Mouse (Mus musculus) intestine, embryonic 16.5 days (tissue): ENCODE measurements around the gene Sirt1. TPM values are rescaled to one million over a fixed set of nuclear protein-coding genes. Genes with fewer than 3 reads are reported as not detected.
"Not testable (repeated sequence)": the region's sequence is repeated elsewhere in the genome, so short reads cannot be mapped to it uniquely, and the experiment has no call there.

Experiments used
- ATAC-seq: fragments of 200-750 bp; cut with Nextera tagmentation; 2 replicates; pipeline ENCODE4 v1.8.0; 2017; ENCODE audit warnings: moderate TSS enrichment, moderate library complexity
- H3K27ac ChIP-seq: fragments of 300-500 bp; sonication (generic); 2 replicates; pipeline ENCODE4 v1.5.1; 2014; ENCODE audit warnings: mild to moderate bottlenecking, low read length
- H3K27me3 ChIP-seq: fragments of 300-500 bp; sonication (generic); replicated peaks from 2 replicates; pipeline ENCODE4 v1.6.1; 2014; ENCODE audit warnings: low read length, control low read depth, mixed read lengths; ENCODE audit not compliant: control insufficient read depth, insufficient read depth
- H3K36me3 ChIP-seq: fragments of 300-500 bp; sonication (generic); 2 replicates; pipeline ENCODE4 v1.6.1; 2014; ENCODE audit warnings: low read length, control low read depth; ENCODE audit not compliant: control insufficient read depth, insufficient read depth
- H3K4me1 ChIP-seq: fragments of 300-500 bp; sonication (generic); 2 replicates; pipeline ENCODE4 v1.6.1; 2014; ENCODE audit warnings: low read length, control low read depth, mixed read lengths; ENCODE audit not compliant: control insufficient read depth, insufficient read depth
- H3K4me2 ChIP-seq: fragments of 300-500 bp; sonication (generic); 2 replicates; pipeline ENCODE4 v1.6.1; 2014; ENCODE audit warnings: low read depth, low read length, control low read depth
- H3K4me3 ChIP-seq: fragments of 300-500 bp; sonication (generic); 2 replicates; pipeline ENCODE4 v1.5.1; 2014; ENCODE audit warnings: mild to moderate bottlenecking, low read length
- H3K9ac ChIP-seq: fragments of 300-500 bp; sonication (generic); 2 replicates; pipeline ENCODE4 v1.6.1; 2014; ENCODE audit warnings: low read depth, low read length
- H3K9me3 ChIP-seq: fragments of 300-500 bp; sonication (generic); 2 replicates; pipeline ENCODE4 v1.6.1; 2016; ENCODE audit warnings: low read length, control low read depth; ENCODE audit not compliant: control insufficient read depth
- WGBS: fragments of 180-500 bp; shearing (Covaris S2); extraction: QIAGEN DNeasy Blood & Tissue Kit; methylation state at CpG from one replicate; pipeline ENCODE4 v1.1.7; 2014; 5-methylcytosine and 5-hydroxymethylcytosine counted together
- polyA plus RNA-seq: library from polyadenylated mRNA; unstranded; fragments of >200 nt; fragmentation: Nextera tagmentation; extraction: Ambion mirVana; gene quantifications from 2 replicates; pipeline ENCODE4 v1.2.1, GENCODE M21; 2015

Sirt1 gene
- polyA plus RNA-seq, 1 experiment from 2014 or later: 3.3 TPM

DNA sequence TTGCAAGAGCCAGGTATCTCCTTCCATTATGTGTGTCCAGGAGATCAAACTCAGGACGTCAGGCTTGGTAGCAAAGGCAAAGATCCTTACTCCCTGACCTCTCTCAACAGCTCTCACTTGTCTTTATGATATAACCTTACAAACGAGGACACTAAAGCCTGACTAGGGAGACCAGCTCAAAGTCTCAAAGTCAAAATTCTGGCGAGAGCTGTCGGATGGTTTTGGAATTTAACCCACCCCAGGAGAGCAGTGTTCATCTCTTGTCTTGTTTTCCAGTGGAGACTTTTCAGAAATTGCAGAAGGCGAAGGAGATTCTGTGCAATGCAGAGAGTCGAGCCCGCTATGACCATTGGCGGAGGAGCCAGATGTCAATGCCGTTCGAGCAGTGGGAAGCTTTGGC, 15.5 kb upstream of the Sirt1 start:
- 90% methylated on average over 10 of the region's 10 CpGs for WGBS
- H3K27me3 ChIP-seq: no peaks in the 10 kb centered on the region
- H3K4me2 ChIP-seq: no peak overlapping the region
- no peaks in the 10 kb centered on the region for H3K9me3 ChIP-seq
- no peak for ATAC-seq
- no peak overlapping the region for H3K4me3 ChIP-seq
- no peaks in the 10 kb centered on the region for H3K4me1 ChIP-seq
- no peak overlapping the region for H3K27ac ChIP-seq
- no peaks in the 10 kb centered on the region for H3K36me3 ChIP-seq
- no peak overlapping the region for H3K9ac ChIP-seq

DNA sequence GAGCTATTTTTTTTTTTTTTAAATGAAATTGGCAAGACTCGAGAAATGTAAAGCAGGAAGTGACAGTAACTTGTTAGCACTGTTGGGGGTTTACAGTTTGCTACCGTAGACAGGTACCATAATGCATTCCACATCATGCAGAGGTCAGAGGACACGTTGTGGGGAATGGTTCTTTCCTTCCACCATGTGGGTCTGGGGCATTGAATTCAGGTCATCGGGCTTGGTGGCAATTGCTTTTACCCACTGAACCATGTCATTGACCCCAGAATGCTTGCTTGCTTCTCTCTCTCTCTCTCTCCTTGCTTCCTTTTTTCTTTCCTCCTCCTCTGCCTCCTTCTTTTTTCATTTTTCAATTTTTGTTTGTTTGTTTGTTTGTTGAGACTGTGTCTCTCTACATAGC, 7.4 kb upstream of the Sirt1 start:
- 76% methylated on average over 4 of the region's 4 CpGs for WGBS
- no peaks in the 10 kb centered on the region for H3K4me1 ChIP-seq
- no peak overlapping the region for H3K4me2 ChIP-seq
- no peak overlapping the region for H3K27ac ChIP-seq
- no peak overlapping the region for H3K4me3 ChIP-seq
- no peak for ATAC-seq
- no peaks in the 10 kb centered on the region for H3K27me3 ChIP-seq
- no peaks in the 10 kb centered on the region for H3K36me3 ChIP-seq
- no peaks in the 10 kb centered on the region for H3K9me3 ChIP-seq
- H3K9ac ChIP-seq: no peak overlapping the region

DNA sequence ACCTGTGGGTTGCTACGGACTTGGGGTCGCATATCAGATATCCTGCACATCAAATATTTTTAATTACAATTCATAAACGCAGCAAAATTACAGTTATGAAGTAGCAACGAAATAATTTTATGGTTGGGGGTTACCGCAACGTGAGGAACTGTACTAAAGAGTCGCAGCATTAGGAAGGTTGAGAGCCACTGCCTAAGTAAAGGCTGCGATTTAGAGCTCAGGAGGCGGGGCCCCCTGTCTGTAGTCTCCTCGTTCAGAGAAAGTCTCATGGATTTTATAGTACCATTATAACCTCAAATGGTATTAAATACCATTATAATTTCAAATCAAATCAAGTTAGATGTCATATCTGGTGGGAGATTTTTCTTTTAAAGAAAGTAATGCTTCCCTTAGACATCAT, 5.5 kb upstream of the Sirt1 start:
- H3K27me3 ChIP-seq: no peaks in the 10 kb centered on the region
- no peaks in the 10 kb centered on the region for H3K4me1 ChIP-seq
- peak overlapping the region; percentile 69 for H3K9ac ChIP-seq
- no peaks in the 10 kb centered on the region for H3K9me3 ChIP-seq
- H3K4me2 ChIP-seq: peak overlapping the region; percentile 68
- peak overlapping the region; percentile 61 for H3K4me3 ChIP-seq
- no peak for ATAC-seq
- H3K27ac ChIP-seq: no peak overlapping the region
- no peaks in the 10 kb centered on the region for H3K36me3 ChIP-seq
- 3% methylated on average over 10 of the region's 10 CpGs for WGBS

DNA sequence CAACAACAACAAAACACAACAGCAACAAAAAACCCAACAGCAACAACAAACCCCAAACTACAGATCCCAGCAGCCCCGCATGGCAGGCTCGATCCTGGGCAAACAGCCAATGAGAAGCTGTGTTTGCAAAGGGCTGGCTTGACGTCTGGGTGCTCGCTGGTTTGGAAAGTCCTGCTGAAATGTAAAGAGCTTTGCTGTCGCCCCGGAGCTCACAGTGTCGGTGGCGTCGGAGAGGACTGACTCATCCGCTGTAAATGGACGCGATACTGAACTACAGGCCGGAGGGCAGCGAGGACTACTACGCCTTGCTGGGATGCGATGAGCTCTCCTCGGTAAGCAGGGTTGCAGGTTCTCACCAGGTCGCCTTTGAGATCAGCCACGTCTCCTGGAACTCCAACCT, 4.9 kb upstream of the Sirt1 start:
- ATAC-seq: peak; percentile 73
- H3K4me1 ChIP-seq: 0 out of 2 replicates have a peak, but pooled peaks cover 1% of the 10 kb centered on the region

DNA sequence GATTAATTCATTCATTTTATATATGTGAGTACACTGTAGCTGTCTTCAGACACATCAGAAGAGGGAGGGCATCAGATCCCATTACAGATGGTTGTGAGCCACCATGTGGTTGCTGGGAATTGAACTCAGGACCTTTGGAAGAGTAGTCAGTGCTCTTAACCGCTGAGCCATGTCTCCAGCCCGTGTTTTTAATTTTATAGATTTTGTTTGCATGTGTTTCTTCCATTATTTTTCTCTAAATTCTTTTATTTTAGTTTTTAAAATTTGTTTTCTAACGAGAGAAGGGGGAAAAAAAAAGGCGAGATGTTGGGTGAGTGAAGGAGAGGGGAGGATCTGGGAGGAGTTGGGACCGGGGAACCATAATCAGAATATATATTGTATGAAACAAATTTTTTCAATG, 4.4 kb upstream of the Sirt1 start:
- not testable (repeated sequence) for H3K27ac ChIP-seq, ATAC-seq, H3K27me3 ChIP-seq, H3K36me3 ChIP-seq, H3K9me3 ChIP-seq, H3K4me1 ChIP-seq
- Histone ChIP-seq H3K4me2 (peak overlapping the region; percentile 68), H3K4me3 (peak overlapping the region; percentile 61), H3K9ac (0 out of 2 replicates have a peak overlapping the region, but pooled peaks have one; percentile 69)
- WGBS: 28% methylated on average over 5 of the region's 5 CpGs

More for the DNA sequence above, 4.9 kb upstream of the Sirt1 start:
- Histone ChIP-seq H3K36me3 (no peaks in the 10 kb centered on the region), H3K9me3 (no peaks in the 10 kb centered on the region), H3K4me3 (peak overlapping the region; percentile 61), H3K27ac (peak overlapping the region; percentile 43), H3K4me2 (peak overlapping the region; percentile 68), H3K9ac (peak overlapping the region; percentile 69), H3K27me3 (no peaks in the 10 kb centered on the region)
- WGBS: under 1% methylated on average over 19 of the region's 19 CpGs

DNA sequence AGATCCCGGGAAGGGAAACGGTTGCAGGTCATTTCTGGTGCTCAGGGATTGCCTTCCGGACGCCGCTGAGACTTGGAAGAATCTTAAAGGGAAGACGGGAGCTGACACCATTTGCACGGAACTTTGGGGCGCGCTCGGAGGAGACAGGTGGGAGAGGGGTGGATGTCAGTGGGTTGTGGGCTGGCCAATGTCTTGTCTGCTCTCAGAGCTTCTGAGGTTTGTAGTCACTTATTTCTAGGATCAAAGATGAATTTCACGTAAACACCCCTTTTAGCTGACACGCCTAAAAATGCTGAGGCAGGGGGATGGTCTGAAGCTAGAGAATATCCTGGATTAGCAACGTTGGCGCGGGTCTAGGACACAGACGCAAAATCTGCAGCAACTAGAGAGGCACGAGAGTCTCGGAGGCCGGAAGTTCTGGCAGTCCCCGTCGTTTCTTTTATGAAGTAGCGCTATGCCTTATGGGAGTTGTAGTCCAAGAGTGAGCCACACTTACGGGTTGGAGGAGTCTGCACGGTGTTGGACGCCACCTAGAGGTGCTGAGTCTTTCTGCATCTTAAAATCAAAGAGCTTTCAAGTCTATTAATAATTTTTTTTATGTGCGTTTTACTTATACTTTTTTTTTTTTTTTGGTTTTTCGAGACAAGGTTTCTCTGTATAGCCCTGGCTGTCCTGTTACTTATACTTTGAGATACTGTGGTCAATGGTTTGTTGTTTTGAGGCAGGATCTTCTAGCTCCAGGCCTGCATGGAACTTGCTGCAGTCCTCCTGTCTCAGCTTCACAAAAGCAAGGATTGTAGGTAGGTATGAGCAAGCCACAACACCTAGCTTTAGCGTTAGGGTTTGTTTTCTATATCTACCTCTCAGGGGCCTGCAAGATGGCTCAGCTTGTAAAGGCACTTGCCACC, 1.1 kb upstream of the Sirt1 start, which contains the start of gene Dnajc12:
Gene Dnajc12, plus strand, starts transcription at position 72 of the 908 bp plus-strand sequence.
- Histone ChIP-seq H3K36me3 (no peaks in the 10 kb centered on the region), H3K27me3 (no peaks in the 10 kb centered on the region), H3K4me2 (peak within 1 kb of the TSS; percentile 75), H3K4me3 (peak within 1 kb of the TSS; percentile 59), H3K9me3 (no peaks in the 10 kb centered on the region), H3K9ac (peak within 1 kb of the TSS; percentile 76), H3K27ac (no peak within 1 kb of the TSS), H3K4me1 (0 out of 2 replicates have a peak, but pooled peaks cover 5% of the 10 kb centered on the region)
- ATAC-seq: peak; percentile 95
- under 1% methylated on average over 28 of the region's 28 CpGs for WGBS

- no peaks in the 10 kb centered on the region for H3K27me3 ChIP-seq
- no peak overlapping the region for H3K27ac ChIP-seq
- no peak for ATAC-seq
- 63% methylated on average over 6 of the region's 6 CpGs for WGBS
- H3K36me3 ChIP-seq: no peaks in the 10 kb centered on the region
- 0 out of 2 replicates have a peak, but pooled peaks cover 5% of the 10 kb centered on the region for H3K4me1 ChIP-seq
- H3K9ac ChIP-seq: no peak overlapping the region
- H3K9me3 ChIP-seq: no peaks in the 10 kb centered on the region
- no peak overlapping the region for H3K4me3 ChIP-seq
- no peak overlapping the region for H3K4me2 ChIP-seq
Measured at GRCm38 (mm10) chr10:63378948-63379680, 2.4 kb downstream of the Sirt1 start.

DNA sequence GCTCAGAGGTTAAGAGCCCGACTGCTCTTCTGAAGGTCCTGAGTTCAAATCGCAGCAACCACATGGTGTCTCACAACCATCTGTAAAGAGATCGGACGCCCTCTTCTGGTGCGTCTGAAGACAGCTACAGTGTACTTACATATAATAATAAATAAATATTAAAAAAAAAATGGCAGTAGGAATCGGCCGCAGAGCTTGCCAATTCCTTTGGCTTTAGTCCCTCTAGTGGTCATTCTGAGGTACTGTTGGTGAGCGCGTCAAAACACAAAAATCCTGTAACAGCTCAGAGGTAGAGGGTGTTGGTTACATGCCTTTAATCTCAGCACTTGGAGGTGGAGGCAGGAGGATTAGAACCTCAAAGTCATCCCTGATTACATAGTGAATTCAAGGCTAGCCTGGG, 4.0 kb downstream of the Sirt1 start:
- H3K9me3 ChIP-seq: no peaks in the 10 kb centered on the region
- H3K9ac ChIP-seq: no peak overlapping the region
- H3K4me2 ChIP-seq: no peak overlapping the region
- ATAC-seq: peak; percentile 10; the same call in 1 of the 2 replicates
- H3K36me3 ChIP-seq: no peaks in the 10 kb centered on the region
- no peak overlapping the region for H3K27ac ChIP-seq
- H3K27me3 ChIP-seq: no peaks in the 10 kb centered on the region
- 0 out of 2 replicates have a peak, but pooled peaks cover 5% of the 10 kb centered on the region for H3K4me1 ChIP-seq
- WGBS: 16% methylated on average over 9 of the region's 9 CpGs
- no peak overlapping the region for H3K4me3 ChIP-seq

DNA sequence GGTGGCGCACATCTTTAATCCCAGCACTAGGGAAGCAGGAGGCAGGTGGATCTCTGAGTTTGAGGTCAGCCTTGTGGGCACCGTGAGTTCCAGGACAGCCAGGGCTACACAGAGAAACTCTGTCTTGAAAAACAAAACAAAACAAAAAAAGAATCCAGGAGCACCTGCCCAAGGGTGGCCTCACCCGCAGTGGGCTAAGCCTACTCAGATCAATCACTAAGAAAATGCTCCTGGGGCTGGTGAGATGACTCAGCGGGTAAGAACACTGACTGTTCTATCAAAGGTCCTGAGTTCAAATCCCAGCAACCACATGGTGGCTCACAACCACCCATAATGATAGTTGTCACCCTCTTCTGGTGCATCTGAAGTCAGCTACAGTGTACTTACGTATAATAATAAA, 5.2 kb downstream of the Sirt1 start:
- ATAC-seq: no peak
- Histone ChIP-seq H3K9ac (no peak overlapping the region), H3K27me3 (no peaks in the 10 kb centered on the region), H3K36me3 (no peaks in the 10 kb centered on the region), H3K4me2 (no peak overlapping the region), H3K4me1 (0 out of 2 replicates have a peak, but pooled peaks cover 2% of the 10 kb centered on the region), H3K9me3 (no peaks in the 10 kb centered on the region), H3K4me3 (no peak overlapping the region), H3K27ac (no peak overlapping the region)
- 83% methylated on average over 5 of the region's 5 CpGs for WGBS
